8 mouse cellular contexts compared by ENCODE assay signal in genomic region chr15:89195690-89196312, GRCm38 (mm10). TPM values are rescaled to one million over a fixed set of nuclear protein-coding genes. Genes with fewer than 3 reads are reported as not detected.
DNase-seq lines count a peak whose midpoint lies in the region; ATAC-seq lines count a peak whose summit lies in the region.

No protein-coding gene starts in this region.

- H3K27ac ChIP-seq in embryonic facial prominence, embryonic 14.5 days (replicated peaks; ENCODE audit: low read depth, low read length) = peak overlapping the region; percentile 99
- H3K27ac ChIP-seq in kidney, embryonic 14.5 days (ENCODE audit: low read depth, low read length) = peak overlapping the region; percentile 98
- peak overlapping the region; percentile 99 for H3K27ac ChIP-seq in liver, embryonic 11.5 days (ENCODE audit: low read depth, low read length)
- H3K27ac ChIP-seq in stomach, embryonic 14.5 days (ENCODE audit: low read length) = peak overlapping the region; percentile 97

- no peaks in the 10 kb centered on the region for H3K27me3 ChIP-seq in embryonic facial prominence, embryonic 14.5 days (replicated peaks; ENCODE audit: control insufficient read depth, insufficient read depth, low read length)
- no peaks in the 10 kb centered on the region for H3K27me3 ChIP-seq in kidney, embryonic 14.5 days (ENCODE audit: control insufficient read depth, insufficient read depth, low read length)
- no peaks in the 10 kb centered on the region for H3K27me3 ChIP-seq in liver, embryonic 11.5 days (replicated peaks; ENCODE audit: control insufficient read depth, insufficient read depth, low read length)
- H3K27me3 ChIP-seq in stomach, embryonic 14.5 days (ENCODE audit: control insufficient read depth, insufficient read depth, low read length) = no peaks in the 10 kb centered on the region

- DNase-seq in A20 (ENCODE audit: low read depth, low spot score) = peak; percentile 93
- DNase-seq in adrenal gland, postnatal 4 days (ENCODE audit: low spot score in 2 of 2) = peak; percentile 71 to 83
- DNase-seq in embryonic facial prominence, embryonic 14.5 days (ENCODE audit: low spot score) = peak; percentile 97
- DNase-seq in heart, adult 9 months (ENCODE audit: low spot score in 2 of 2) = peak; percentile 93 to 94
- peak; percentile 90 for DNase-seq in liver, embryonic 11.5 days (ENCODE audit: low spot score)
- DNase-seq in naive thymus-derived CD4-positive, alpha-beta T cell, adult 2 months (ENCODE audit: low read depth) = peak; percentile 90

- peaks cover 16% of the 10 kb centered on the region for H3K4me1 ChIP-seq in embryonic facial prominence, embryonic 14.5 days (ENCODE audit: control insufficient read depth, insufficient read depth, low read length)
- H3K4me1 ChIP-seq in kidney, embryonic 14.5 days (ENCODE audit: control insufficient read depth, insufficient read depth, low read length) = peaks cover 13% of the 10 kb centered on the region
- peaks cover 15% of the 10 kb centered on the region for H3K4me1 ChIP-seq in liver, embryonic 11.5 days (replicated peaks; ENCODE audit: control insufficient read depth, insufficient read depth, low read length)
- peaks cover 15% of the 10 kb centered on the region for H3K4me1 ChIP-seq in stomach, embryonic 14.5 days (ENCODE audit: control insufficient read depth, insufficient read depth, low read length)

- no peaks in the 10 kb centered on the region for H3K9me3 ChIP-seq in embryonic facial prominence, embryonic 14.5 days (ENCODE audit: control insufficient read depth, low read length)
- H3K9me3 ChIP-seq in kidney, embryonic 14.5 days (ENCODE audit: control insufficient read depth, low read length) = no peaks in the 10 kb centered on the region
- H3K9me3 ChIP-seq in liver, embryonic 11.5 days (ENCODE audit: control insufficient read depth, low read length) = no peaks in the 10 kb centered on the region
- no peaks in the 10 kb centered on the region for H3K9me3 ChIP-seq in stomach, embryonic 14.5 days (ENCODE audit: control insufficient read depth, low read depth, low read length)

- ATAC-seq in embryonic facial prominence, embryonic 14.5 days (ENCODE audit: low read depth) = peak; percentile 95
- peak; percentile 95 for ATAC-seq in kidney, embryonic 14.5 days (ENCODE audit: low FRiP score, low TSS enrichment)
- ATAC-seq in liver, embryonic 11.5 days (replicated peaks; ENCODE audit: low FRiP score) = peak; percentile 93
- ATAC-seq in stomach, embryonic 14.5 days (ENCODE audit: insufficient number of reproducible peaks, insufficient read depth, low FRiP score, low read depth) = peak; percentile 94

- H3K4me2 ChIP-seq in embryonic facial prominence, embryonic 14.5 days (ENCODE audit: low read depth, low read length) = peak overlapping the region; percentile 72
- peak overlapping the region; percentile 60 for H3K4me2 ChIP-seq in kidney, embryonic 14.5 days (replicated peaks; ENCODE audit: low read depth, low read length)
- peak overlapping the region; percentile 91 for H3K4me2 ChIP-seq in liver, embryonic 11.5 days
- H3K4me2 ChIP-seq in stomach, embryonic 14.5 days (replicated peaks; ENCODE audit: low read depth, low read length) = peak overlapping the region; percentile 69

- H3K36me3 ChIP-seq in embryonic facial prominence, embryonic 14.5 days (ENCODE audit: control insufficient read depth, insufficient read depth, low read length) = no peaks in the 10 kb centered on the region
- H3K36me3 ChIP-seq in kidney, embryonic 14.5 days (ENCODE audit: control insufficient read depth, insufficient read depth, low read length) = no peaks in the 10 kb centered on the region
- H3K36me3 ChIP-seq in liver, embryonic 11.5 days (ENCODE audit: control insufficient read depth, insufficient read depth, low read length) = no peaks in the 10 kb centered on the region
- no peaks in the 10 kb centered on the region for H3K36me3 ChIP-seq in stomach, embryonic 14.5 days (ENCODE audit: control insufficient read depth, insufficient read depth, low read length)

- WGBS in embryonic facial prominence, embryonic 14.5 days = under 1% methylated on average over 24 of the region's 25 CpGs
- under 1% methylated on average over 22 of the region's 25 CpGs for WGBS in kidney, embryonic 14.5 days
- WGBS in liver, embryonic 11.5 days = under 1% methylated on average over 25 of the region's 25 CpGs
- WGBS in stomach, embryonic 14.5 days = under 1% methylated on average over 25 of the region's 25 CpGs

- peak overlapping the region; percentile 79 for H3K4me3 ChIP-seq in embryonic facial prominence, embryonic 14.5 days (ENCODE audit: low read depth, low read length)
- peak overlapping the region; percentile 82 for H3K4me3 ChIP-seq in kidney, embryonic 14.5 days (ENCODE audit: low read length)
- peak overlapping the region; percentile 92 for H3K4me3 ChIP-seq in liver, embryonic 11.5 days (ENCODE audit: low read depth, low read length)
- peak overlapping the region; percentile 79 for H3K4me3 ChIP-seq in stomach, embryonic 14.5 days (ENCODE audit: low read depth, low read length)

- peak overlapping the region; percentile 96 for H3K9ac ChIP-seq in embryonic facial prominence, embryonic 14.5 days (ENCODE audit: low read depth, low read length)
- peak overlapping the region; percentile 98 for H3K9ac ChIP-seq in kidney, embryonic 14.5 days (ENCODE audit: low read depth, low read length)
- peak overlapping the region; percentile 99 for H3K9ac ChIP-seq in liver, embryonic 11.5 days (ENCODE audit: low read depth, low read length)
- H3K9ac ChIP-seq in stomach, embryonic 14.5 days (replicated peaks; ENCODE audit: low read depth, low read length) = peak overlapping the region; percentile 94

RNA-seq across cellular contexts. Expression of gene Dennd6b, which starts 0.5 kb away (rescaled TPM):
- 10 to 100 TPM; 11.5 to 13.0 TPM for total RNA-seq in adrenal gland, postnatal 4 days (2021)
- 11.4 and 13.1 TPM in 2 replicates for polyA plus RNA-seq in embryonic facial prominence, embryonic 14.5 days (2014; fragmentation: Nextera tagmentation; extraction: Ambion mirVana)
- 15.8 and 16.6 TPM in 2 replicates for polyA plus RNA-seq in kidney, embryonic 14.5 days (2014; fragmentation: Nextera tagmentation; extraction: Ambion mirVana)
- polyA plus RNA-seq in liver, embryonic 11.5 days (2014; fragmentation: Nextera tagmentation; extraction: Ambion mirVana) = 9.5 and 10.5 TPM in 2 replicates
- 16.4 and 17.6 TPM in 2 replicates for polyA plus RNA-seq in stomach, embryonic 14.5 days (2014; fragmentation: Nextera tagmentation; extraction: Ambion mirVana)

RNA-seq across cellular contexts. Expression of gene Plxnb2, which starts 15.2 kb away (rescaled TPM):
- 100 to 1,000 TPM; 167 to 207 TPM for total RNA-seq in adrenal gland, postnatal 4 days (2021)
- 158 and 169 TPM in 2 replicates for polyA plus RNA-seq in embryonic facial prominence, embryonic 14.5 days (2014; fragmentation: Nextera tagmentation; extraction: Ambion mirVana)
- polyA plus RNA-seq in kidney, embryonic 14.5 days (2014; fragmentation: Nextera tagmentation; extraction: Ambion mirVana) = 124 and 165 TPM in 2 replicates
- 70.5 and 78.3 TPM in 2 replicates for polyA plus RNA-seq in liver, embryonic 11.5 days (2014; fragmentation: Nextera tagmentation; extraction: Ambion mirVana)
- 146 and 147 TPM in 2 replicates for polyA plus RNA-seq in stomach, embryonic 14.5 days (2014; fragmentation: Nextera tagmentation; extraction: Ambion mirVana)

RNA-seq across cellular contexts. Expression of gene Ppp6r2, which starts 15.6 kb away (rescaled TPM):
- 10 to 100 TPM; 53.8 to 57.6 TPM for total RNA-seq in adrenal gland, postnatal 4 days (2021)
- polyA plus RNA-seq in embryonic facial prominence, embryonic 14.5 days (2014; fragmentation: Nextera tagmentation; extraction: Ambion mirVana) = 27.3 and 32.2 TPM in 2 replicates
- 23.6 and 29.8 TPM in 2 replicates for polyA plus RNA-seq in kidney, embryonic 14.5 days (2014; fragmentation: Nextera tagmentation; extraction: Ambion mirVana)
- 25.0 and 31.6 TPM in 2 replicates for polyA plus RNA-seq in liver, embryonic 11.5 days (2014; fragmentation: Nextera tagmentation; extraction: Ambion mirVana)
- 33.5 and 34.6 TPM in 2 replicates for polyA plus RNA-seq in stomach, embryonic 14.5 days (2014; fragmentation: Nextera tagmentation; extraction: Ambion mirVana)

RNA-seq across cellular contexts. Expression of gene Mapk11, which starts 46.4 kb away (rescaled TPM):
- total RNA-seq in adrenal gland, postnatal 4 days (2021) = 1 to 10 TPM; 6.9 to 8.6 TPM
- polyA plus RNA-seq in embryonic facial prominence, embryonic 14.5 days (2014; fragmentation: Nextera tagmentation; extraction: Ambion mirVana) = 7.8 and 8.6 TPM in 2 replicates
- 8.4 and 14.8 TPM in 2 replicates for polyA plus RNA-seq in kidney, embryonic 14.5 days (2014; fragmentation: Nextera tagmentation; extraction: Ambion mirVana)
- 3.3 and 4.4 TPM in 2 replicates for polyA plus RNA-seq in liver, embryonic 11.5 days (2014; fragmentation: Nextera tagmentation; extraction: Ambion mirVana)
- polyA plus RNA-seq in stomach, embryonic 14.5 days (2014; fragmentation: Nextera tagmentation; extraction: Ambion mirVana) = 6.5 and 7.9 TPM in 2 replicates

RNA-seq across cellular contexts. Expression of gene Mapk12, which starts 55.3 kb away (rescaled TPM):
- total RNA-seq in adrenal gland, postnatal 4 days (2021) = 10 to 100 TPM; 13.9 to 16.2 TPM
- 13.6 and 14.2 TPM in 2 replicates for polyA plus RNA-seq in embryonic facial prominence, embryonic 14.5 days (2014; fragmentation: Nextera tagmentation; extraction: Ambion mirVana)
- 20.8 and 23.4 TPM in 2 replicates for polyA plus RNA-seq in kidney, embryonic 14.5 days (2014; fragmentation: Nextera tagmentation; extraction: Ambion mirVana)
- 3.8 and 4.8 TPM in 2 replicates for polyA plus RNA-seq in liver, embryonic 11.5 days (2014; fragmentation: Nextera tagmentation; extraction: Ambion mirVana)
- 4.4 and 5.2 TPM in 2 replicates for polyA plus RNA-seq in stomach, embryonic 14.5 days (2014; fragmentation: Nextera tagmentation; extraction: Ambion mirVana)

Comparison
In these comparisons a context has a peak if more than half of its experiments do, and no peak if none do; other contexts are left out.
1. Peak in every context shown above with its lines: DNase-seq, ATAC-seq, H3K4me3 ChIP-seq and H3K27ac ChIP-seq.